Mouse (Mus musculus) urinary bladder, postnatal 14 days (tissue): ENCODE results near the gene BC049352.

Experiments
- DNase-seq: peaks from one replicate; pipeline ENCODE4 v3.0.0; 2021; ENCODE audit warnings: low spot score

BC049352 gene

DNA sequence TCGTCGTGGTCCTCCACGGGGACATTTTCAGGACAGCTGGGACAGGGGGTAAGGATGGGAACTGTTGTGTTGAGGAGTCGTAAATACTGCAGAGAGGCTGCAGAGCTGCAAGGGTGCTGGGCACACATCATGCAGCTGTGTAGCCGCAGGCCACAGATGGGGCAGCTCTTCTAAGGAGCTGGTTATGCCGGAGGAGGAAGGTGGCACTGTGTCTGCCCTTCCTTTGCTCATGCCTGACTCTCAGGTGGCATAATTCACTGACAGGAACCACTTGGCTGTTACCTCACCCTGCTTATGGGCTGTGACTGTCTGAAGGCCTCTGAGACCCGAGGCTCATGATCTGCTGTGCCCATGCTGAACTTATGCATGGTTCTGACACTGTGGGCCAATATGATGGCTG is 68.5 kb downstream of the BC049352 start:
- no peak for DNase-seq

DNA sequence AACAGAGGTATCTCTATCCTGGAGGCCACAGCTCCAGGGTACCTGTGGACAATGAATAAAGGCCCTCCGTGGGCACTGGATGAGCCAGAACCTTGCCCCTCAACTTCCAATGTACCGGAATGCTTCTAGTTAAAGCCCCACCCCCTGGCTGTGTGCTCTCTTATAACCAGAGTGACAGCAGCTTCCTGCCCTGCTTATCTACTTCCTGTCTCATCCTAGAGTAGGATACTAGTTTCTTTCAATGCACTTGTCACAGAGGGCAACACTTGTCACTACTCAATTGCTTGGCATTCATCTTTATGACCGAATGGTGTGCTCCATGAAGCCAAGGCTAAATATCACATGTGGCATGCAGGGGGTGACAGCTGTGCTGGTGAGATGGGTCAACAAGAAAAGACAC is 69.5 kb downstream of the BC049352 start:
- no peak for DNase-seq

DNA sequence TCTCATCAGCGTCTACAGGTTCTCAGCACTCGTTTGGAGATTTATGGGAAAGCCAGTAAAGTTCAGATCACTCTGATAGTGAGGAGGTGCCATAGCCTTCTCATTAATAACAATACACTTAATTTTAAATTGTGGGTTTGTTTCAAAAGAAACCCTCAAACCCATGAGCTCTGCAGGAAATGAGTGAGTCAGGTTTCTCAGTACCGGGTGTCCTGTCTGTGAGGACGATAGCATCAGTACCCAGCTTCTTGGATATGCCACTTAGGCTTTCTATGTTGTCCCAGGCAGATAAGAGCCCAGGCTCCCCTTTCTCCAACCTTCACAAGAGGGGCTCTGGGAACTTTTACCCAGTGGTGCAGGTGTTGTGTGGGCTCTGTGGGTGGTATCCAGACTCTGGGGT is 70.2 kb downstream of the BC049352 start:
- DNase-seq: no peak

DNA sequence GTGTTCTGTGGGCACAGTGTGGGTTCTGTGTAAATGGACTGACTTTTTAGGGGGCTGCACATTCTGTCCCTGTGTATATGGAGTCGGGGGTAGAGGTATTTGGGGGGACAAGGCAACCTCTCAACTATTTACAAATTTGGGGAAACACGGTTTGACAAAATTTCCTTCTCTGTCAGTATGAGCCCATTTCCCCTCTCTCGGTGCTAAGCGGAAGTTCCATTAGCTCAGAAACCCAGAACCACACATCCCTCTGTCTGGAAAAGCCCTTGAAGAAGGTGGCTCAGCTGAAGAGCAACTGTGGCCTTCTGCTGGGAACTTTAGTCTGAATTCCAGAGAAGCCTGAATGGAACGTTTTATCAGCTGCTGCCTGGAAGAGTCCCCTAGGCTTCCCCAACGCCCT is 70.6 kb downstream of the BC049352 start:
- DNase-seq: no peak

DNA sequence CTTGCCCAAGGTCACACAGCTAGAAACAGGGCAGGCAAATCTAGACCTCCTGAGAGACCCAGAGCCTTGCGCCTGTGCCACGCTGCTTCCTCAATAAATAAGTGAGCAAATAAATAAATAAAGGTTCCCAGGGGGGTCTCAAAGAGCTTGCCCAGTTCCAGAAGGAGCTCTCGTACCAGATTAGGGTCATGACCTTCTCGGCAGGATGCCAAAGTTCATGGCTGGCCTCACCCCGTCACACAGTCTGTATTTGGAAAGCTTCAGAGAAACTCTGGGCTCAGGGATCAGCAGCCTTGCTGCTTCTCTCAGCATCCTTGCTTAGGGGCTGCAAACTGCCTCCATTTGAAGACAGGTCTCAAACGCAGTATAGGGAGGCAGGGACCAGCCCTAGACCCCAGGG is 72.2 kb downstream of the BC049352 start:
- no peak for DNase-seq

DNA sequence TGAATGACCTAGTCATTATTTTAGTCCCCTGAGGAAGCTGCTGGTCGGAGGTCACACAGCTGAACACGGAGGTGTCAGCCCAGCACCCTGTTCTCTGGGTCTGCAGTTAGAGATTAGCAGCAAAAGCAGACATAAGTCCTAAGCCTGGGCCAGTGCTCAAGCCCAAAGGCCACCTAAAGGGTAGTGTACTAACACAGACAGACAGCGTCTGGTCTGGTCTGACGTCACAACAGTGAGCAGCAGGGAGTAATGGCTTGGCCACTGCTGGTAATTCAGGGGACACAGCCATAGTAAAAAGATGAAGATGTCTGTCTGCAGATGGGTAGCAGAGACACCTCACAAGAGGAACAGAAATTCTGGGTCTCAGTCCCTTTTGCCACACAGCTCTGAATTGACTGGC is 72.8 kb downstream of the BC049352 start:
- no peak for DNase-seq

DNA sequence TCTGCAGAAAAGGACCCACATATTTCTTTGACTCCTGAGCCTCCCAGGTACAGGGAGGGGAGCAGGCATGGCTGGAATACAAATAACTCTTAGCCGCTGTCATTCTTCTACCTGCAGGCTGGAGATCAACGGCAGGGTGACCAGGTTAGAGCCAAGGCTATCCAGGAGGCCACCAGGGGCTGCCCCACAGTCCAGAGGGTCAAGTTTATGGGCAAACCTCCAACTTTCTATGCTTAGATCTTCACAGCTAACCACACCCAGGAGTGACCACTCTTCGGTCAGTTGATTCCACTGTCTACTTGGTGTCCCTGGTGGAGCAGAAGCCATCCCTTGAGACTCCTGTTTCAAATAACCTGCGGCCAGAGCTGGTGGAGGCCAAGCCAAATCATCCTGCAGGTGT is 73.6 kb downstream of the BC049352 start:
- DNase-seq: no peak

DNA sequence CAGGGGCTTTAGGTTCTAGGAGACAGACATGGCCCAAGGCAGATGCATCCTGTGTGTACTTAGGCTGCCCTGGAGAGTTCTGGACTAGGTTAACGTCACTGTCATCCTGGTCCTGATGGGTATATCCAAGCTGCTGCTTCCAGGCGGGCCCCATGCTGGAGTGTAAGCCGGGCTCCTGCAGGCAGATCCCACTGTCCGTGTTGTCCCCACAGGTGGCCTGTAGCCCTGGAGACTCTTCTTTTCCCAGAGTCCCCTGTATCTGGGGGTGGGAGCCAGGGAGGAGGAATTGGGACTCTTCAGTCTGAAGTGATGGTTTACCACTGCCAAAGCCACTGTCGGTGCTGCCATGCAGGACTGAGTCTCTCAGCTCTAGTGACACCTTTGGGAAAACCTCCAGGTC is 74.2 kb downstream of the BC049352 start:
- DNase-seq: no peak

DNA sequence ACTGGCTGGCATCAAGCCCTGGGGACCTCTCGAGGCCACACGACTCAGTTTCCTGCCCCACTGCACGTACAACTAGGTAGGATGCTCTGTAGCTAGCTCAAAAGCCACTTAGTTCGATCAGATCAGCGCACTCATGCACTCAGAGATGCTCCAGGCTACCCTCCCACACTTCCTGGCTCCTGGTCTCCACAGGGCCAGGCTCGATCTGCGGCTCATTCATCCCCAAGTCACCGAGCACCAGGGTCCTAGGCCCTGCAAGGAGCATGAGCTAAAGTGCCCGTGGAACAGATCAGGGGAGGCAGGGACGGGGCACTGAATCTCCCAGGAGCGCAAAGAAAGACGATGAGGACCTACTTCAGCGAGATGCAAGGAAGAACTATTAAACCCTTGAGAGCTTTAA is 77.3 kb downstream of the BC049352 start:
- DNase-seq: no peak

DNA sequence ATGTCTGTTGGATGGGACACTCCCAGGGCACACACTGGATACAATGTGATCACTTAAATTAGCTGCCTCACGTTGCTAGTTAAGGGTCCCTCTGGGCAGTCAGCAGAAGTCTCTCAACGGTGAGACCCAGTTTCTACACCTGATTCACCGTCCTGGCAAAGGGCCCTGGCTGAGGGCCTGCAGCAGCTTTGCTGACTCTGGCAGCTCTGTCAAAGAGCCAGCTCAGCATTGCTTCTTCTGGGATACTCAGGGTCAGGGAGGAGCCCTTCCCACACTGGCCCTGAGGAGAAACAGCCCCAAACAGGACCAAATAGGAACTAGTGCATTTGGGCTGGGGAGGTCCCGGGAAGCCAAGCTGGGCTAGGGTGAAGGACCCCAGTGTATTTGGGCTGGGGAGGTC is 79.7 kb downstream of the BC049352 start:
- peak; percentile 32 for DNase-seq

DNA sequence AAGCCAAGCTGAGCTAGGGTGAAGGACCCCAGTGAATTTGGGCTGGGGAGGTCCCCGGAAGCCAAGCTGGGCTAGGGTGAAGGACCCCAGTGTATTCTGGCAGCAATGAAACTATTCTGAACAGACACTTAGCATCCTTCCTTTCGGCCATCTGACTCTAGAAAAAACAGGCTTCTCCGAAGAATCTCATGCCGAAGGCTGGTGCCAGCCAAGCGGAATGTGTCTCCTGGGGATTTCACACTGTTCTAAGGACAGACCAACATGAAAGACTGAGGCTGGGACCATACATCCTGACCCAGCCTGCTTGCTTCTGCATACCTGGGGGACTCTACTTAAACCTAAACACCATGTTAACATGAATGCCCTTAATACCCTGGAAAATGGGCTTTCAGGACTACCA is 80.1 kb downstream of the BC049352 start:
- DNase-seq: no peak

DNA sequence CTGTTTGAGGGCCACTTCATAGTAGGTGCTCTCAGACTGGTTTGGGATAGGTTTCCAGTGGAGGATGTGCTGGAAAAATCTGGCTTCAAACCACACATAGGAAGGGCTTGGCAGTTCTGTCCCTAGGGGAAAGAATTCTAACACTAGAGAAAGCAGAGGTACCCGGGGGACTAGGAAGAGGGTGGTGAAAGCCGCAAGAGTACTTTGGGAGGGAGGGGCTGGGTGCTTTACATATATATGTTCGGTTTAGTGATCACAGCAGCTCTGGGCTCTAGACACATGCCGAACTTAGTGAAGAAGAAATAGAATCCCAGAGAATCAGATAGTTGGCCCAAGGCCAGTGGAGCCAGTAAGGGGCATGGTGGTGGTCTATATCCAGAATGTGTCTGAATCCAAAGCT is 85.3 kb downstream of the BC049352 start:
- no peak for DNase-seq

DNA sequence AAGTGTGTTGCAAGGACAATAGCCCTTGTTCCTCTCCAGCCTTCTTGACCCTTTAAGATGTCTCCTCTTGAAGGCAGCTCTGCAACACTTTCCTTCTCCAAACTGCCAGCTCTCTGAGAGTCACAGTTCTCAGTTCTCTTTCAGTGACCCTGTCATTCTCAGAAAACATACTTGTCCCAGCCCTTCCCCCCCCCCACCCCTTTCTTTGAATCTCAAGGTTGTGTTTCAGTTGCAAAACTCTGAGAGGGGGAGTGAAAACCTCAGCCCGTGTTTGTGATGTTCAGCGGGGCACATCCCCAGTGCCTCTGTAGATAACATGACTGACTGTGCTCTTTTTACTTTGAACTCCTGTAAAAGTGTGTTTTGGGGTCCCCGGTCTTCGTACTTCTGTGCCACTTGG is 86.3 kb downstream of the BC049352 start:
- no peak for DNase-seq

DNA sequence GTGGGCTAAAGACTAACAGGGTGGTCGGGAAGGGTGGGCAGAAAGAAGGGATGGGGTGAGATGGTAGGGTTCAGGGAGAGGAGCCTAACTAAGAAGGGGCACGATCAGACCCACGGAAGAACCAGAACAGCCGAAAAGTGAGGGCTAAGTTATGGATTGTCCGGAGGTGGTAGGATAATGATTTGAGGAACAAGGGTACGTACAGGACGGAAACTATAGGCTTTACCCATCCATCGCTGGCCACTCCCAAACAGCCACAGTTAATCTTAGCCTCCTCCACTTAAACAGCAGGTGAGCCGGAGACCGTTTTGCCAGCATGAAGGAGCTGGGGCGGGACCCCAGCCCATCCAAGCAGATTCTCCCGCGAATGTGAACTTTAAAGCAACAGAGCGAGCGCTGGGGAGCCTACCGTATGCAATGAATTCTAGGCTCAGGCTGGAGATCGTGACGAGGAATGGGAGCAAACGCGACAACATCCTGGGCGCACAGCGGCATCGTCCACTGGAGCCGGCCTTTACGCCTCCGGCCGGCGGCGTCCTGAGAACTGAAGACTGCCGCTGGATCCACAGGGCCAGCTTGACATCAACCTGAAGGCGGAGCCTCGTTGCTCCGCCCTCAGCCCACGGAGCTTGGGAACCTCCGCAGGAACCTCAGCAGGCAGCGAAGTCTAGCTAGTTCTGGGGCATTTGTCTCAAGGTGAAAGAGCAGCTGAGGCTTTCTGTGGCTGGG is 87.0 kb downstream of the BC049352 start, which contains the start of gene Il10ra:
Il10ra (minus strand) TSS at position 553 of the 729 bp plus-strand sequence.
- peak; percentile 42 for DNase-seq

DNA sequence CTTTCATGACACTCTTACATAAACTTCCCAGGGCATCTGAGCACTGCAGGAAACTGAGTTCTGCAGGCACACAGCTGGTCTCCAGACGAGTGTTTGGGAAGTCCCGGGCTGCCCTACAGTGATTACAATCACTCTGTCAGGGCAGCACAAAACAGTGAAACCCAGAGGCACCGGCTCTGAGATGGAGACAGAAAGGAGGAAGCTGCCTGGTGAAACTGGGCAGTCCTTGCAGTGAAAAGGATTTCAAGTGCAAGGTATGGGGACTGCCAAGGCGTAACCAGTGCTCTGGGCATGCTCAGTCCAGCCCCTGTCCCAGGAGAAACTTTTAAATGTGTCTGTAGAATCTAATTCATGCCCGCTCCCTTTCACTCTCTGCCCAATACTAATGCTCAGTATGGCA is 90.4 kb downstream of the BC049352 start:
- DNase-seq: no peak

DNA sequence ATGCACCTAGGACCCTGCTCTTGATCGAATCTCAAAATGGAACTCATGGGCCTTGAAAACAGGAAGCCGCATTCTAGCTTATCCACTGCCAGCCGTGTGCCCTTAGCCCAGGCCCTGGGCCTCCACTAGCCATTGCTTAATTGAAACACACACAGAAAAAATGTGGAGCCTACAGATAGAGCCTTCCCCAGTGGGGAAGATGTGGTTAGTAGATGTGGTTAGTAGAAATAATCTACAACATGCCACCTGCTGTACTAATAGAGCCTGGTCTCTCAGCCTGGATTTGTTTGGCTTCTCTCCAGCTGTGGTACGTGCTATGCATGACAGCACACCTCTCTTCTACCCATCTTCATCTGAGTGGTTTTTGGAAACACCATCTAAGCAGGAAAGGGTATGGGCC is 92.4 kb downstream of the BC049352 start:
- DNase-seq: no peak

DNA sequence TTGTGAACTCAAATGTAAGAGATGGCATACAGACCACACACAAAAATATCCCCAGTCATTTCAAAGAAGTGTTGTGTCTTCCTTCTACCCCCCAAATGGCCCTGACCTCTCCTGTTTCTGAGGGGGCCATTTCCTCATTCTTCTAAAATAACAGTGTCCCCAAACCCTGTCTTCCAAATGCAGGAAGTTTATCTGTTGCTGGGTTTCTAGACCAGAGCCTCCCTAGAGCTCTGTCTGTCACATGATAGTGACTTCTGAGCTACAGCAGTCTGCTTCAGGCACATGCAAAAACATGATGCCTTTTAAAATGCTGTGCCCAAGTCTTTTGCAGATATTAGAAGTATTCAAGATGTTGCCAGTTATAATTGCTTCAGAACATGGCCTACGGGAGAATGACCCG is 92.8 kb downstream of the BC049352 start:
- no peak for DNase-seq

DNA sequence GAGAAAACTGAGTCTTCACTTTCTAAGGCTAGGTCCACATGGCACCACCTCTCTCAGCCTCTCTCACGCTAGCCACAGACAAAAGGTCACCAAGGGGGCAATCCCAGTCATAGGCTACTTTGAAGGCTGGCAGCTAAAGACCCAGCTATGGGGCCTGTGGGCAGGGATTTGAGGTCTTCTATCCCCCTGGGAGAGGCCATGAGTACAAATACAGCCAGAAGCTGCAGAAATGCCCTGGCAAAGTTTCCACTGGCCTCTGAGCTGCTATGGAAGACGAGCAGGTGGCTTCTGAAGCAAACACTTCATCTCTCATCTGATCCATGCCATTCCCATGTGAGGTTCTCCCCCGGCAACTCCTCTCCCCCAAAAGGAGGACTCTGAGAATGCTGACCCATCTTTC is 98.3 kb downstream of the BC049352 start:
- no peak for DNase-seq

DNA sequence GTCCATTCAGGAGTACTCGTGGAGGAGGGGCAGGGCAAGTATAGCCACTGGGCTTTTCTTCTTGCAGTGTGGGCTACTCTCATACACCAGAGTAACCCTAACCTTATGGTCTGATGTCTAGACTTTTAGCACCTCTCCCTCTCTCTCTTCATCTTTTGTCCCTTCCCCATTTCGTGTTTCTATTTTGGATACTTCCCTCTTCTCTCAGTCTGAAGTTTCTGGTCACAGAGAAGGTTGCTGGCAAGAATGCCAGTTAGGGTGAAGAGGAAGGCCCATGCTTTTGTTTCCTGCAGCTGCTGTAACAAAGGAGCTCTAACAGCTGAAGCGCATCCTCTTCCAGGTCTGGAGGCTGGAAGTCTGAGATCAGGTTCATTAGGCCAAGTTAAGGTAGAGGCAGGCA is 99.1 kb downstream of the BC049352 start:
- DNase-seq: no peak

DNA sequence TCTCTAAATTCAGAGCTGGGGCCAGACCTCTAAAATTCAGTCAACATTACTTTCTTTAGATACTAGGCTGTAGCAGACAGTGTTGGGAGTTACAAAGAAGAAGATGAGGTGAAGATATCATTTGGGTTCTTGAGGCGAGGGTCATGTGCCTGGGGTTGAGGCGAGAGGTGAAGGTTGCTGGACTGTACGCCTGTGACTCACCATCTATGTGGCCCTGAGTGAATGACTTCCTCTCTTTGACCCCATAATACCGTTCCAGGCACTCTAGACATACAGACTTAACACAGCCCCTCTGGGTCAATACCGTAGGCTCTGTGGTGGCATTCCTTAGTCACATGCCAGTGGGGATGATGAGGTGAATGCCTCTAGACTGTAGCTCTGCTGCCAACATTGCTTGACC is 100.7 kb downstream of the BC049352 start:
- no peak for DNase-seq

DNA sequence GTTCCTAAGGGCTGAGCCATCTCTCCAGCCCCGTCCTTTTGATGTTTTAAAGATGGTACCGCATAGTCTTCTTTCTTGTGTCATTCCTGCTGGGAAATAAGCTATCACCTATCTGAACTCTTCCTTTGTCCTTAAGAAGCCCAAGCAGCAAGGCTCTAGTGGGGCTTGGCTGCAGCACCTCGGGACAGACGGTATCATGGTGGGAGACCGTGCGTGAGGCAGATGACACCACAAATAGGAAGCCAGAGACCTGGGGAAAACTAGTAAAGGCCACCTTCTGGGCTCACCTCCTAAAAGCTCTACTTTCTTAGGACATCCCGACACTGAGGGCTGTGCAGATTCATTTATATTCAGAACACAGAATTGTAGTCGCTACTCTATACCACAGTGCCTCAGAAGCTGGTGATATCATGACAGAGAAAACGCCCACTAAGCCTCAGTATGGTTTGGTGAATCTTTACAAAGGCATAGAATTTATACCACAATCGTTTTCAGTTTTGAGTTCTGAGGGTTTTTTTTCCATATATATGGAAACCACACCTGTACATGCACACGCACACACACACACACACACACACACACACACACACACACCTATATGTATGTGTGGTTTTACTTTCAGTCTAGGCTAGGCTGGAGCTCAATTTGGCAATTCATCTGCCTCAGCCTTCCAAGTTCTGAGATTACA is 109.8 kb downstream of the BC049352 start:
- no peak for DNase-seq

DNA sequence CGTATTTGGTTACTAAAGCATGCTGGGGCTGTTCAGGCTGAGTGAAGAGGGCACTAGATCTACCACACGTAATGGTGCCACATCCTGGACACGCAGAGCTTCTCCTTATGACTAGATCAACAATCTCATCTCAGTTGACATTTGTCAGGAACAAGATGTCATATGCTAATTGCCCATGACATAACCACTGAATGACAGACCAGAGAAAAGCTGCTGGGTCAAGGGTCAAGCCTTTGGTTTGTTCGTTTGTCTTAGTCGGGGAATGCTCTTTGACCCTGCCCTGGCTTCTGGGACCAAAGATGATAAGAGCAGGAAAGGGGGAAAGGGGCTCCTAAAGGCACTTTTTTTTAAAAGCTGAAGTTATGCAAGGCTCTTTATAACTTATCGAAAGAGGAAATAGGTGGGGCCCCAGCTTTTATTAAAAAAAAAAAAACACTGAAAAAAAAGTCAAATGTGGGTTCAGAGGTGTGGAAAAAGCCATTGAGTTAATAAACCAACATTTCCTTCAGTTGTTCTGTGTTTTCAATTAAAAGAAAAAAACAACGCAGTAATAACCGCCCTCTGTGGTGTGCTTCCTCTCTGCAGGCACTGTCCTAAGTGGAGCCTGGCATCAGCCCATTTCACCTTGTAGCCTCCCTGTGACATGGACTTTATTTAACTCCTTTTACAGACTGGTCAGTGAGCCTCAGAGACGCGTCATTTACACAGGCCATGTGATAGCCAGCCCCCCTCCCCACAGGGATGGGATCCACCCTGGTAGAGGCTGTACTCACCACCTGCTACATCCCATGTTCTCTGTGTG is 112.6 kb downstream of the BC049352 start:
- DNase-seq: no peak
